Mouse (Mus musculus): Measurements from ENCODE around the gene Hmgcr.

- TF ChIP-seq CTCF (IDR thresholded peaks at IDR 0.05; ENCODE audit: low read depth) (no peak), EP300 (IDR thresholded peaks at IDR 0.05; ENCODE audit: low read depth) (no peak)
Observed at GRCm38 (mm10) chr13:96684779-96685178, 14.0 kb upstream of the Hmgcr start.
